Mouse (Mus musculus): Measurements from ENCODE around the gene Trim61. TPM values are rescaled to one million over a fixed set of nuclear protein-coding genes. Genes with fewer than 3 reads are reported as not detected.
"Not testable (repeated sequence)": the region's sequence is repeated elsewhere in the genome, so short reads cannot be mapped to it uniquely, and the experiment has no call there.

Trim61 gene
- polyA plus RNA-seq, 1 experiment from 2014 or later, result not detected

- H3K27me3 ChIP-seq (ENCODE audit: control insufficient read depth, insufficient read depth, low read length), result no peaks in the 10 kb centered on the region
- H3K27ac ChIP-seq (replicated peaks; ENCODE audit: low read depth, low read length), result no peak overlapping the region
- H3K9ac ChIP-seq (ENCODE audit: low read length), result no peak overlapping the region
- no peak overlapping the region for H3K4me3 ChIP-seq (ENCODE audit: low read depth, low read length)
- H3K9me3 ChIP-seq (ENCODE audit: control insufficient read depth, low read length), result no peaks in the 10 kb centered on the region
- DNase-seq (ENCODE audit: low spot score) (no peak), ATAC-seq (ENCODE audit: insufficient number of reproducible peaks, low FRiP score, low TSS enrichment, low read depth) (0 out of 2 replicates have a peak, but pooled peaks have one; percentile 14)
- H3K4me1 ChIP-seq (ENCODE audit: control insufficient read depth, insufficient read depth, low read length), result peaks cover 2% of the 10 kb centered on the region; the same call in 1 of the 2 replicates
- no peaks in the 10 kb centered on the region for H3K36me3 ChIP-seq (ENCODE audit: control insufficient read depth, insufficient read depth, low read length)
- 74% methylated on average over 4 of the region's 4 CpGs for WGBS
- no peak overlapping the region for H3K4me2 ChIP-seq (ENCODE audit: low read depth, severe bottlenecking)
Observed at GRCm38 (mm10) chr8:65030735-65031485, 12.6 kb upstream of the Trim61 start.

DNA sequence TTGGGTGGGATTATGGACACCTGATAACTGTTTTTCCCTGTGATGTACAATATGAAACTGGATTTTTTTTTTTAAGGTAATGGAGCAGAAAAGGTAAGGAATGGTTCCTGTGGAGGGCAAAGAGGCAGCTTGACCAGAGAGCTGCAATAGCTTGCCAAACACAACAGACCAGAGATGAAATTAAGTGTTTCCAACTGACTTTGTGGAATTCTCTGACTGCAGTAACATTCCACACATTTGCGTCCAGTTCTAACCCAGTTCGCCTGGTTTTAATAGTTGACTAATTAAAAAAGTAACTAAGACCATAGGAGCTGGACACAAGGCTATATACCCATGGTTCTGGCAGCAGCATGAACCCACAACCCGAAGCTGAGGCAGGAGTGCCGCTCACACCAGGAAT is 11.5 kb upstream of the Trim61 start:
- Histone ChIP-seq H3K9ac (ENCODE audit: low read length) (no peak overlapping the region), H3K27me3 (ENCODE audit: control insufficient read depth, insufficient read depth, low read length) (no peaks in the 10 kb centered on the region), H3K36me3 (ENCODE audit: control insufficient read depth, insufficient read depth, low read length) (no peaks in the 10 kb centered on the region), H3K4me1 (ENCODE audit: control insufficient read depth, insufficient read depth, low read length) (no peaks in the 10 kb centered on the region), H3K4me3 (ENCODE audit: low read depth, low read length) (no peak overlapping the region), H3K9me3 (ENCODE audit: control insufficient read depth, low read length) (no peaks in the 10 kb centered on the region), H3K27ac (replicated peaks; ENCODE audit: low read depth, low read length) (no peak overlapping the region), H3K4me2 (ENCODE audit: low read depth, severe bottlenecking) (no peak overlapping the region)
- 54% methylated on average over 4 of the region's 4 CpGs for WGBS
- no peak for ATAC-seq (ENCODE audit: insufficient number of reproducible peaks, low FRiP score, low TSS enrichment, low read depth)
- DNase-seq (ENCODE audit: low spot score), result no peak

- WGBS, result 77% methylated on average over 12 of the region's 12 CpGs
- Histone ChIP-seq H3K27ac (replicated peaks; ENCODE audit: low read depth, low read length) (no peak overlapping the region), H3K27me3 (ENCODE audit: control insufficient read depth, insufficient read depth, low read length) (no peaks in the 10 kb centered on the region), H3K36me3 (ENCODE audit: control insufficient read depth, insufficient read depth, low read length) (no peaks in the 10 kb centered on the region), H3K9me3 (ENCODE audit: control insufficient read depth, low read length) (no peaks in the 10 kb centered on the region), H3K4me1 (ENCODE audit: control insufficient read depth, insufficient read depth, low read length) (no peaks in the 10 kb centered on the region), H3K9ac (ENCODE audit: low read length) (no peak overlapping the region), H3K4me3 (ENCODE audit: low read depth, low read length) (no peak overlapping the region), H3K4me2 (ENCODE audit: low read depth, severe bottlenecking) (no peak overlapping the region)
- DNase-seq (ENCODE audit: low spot score) (no peak), ATAC-seq (ENCODE audit: insufficient number of reproducible peaks, low FRiP score, low TSS enrichment, low read depth) (no peak)
Observed at GRCm38 (mm10) chr8:65028959-65029686, 10.8 kb upstream of the Trim61 start.

DNA sequence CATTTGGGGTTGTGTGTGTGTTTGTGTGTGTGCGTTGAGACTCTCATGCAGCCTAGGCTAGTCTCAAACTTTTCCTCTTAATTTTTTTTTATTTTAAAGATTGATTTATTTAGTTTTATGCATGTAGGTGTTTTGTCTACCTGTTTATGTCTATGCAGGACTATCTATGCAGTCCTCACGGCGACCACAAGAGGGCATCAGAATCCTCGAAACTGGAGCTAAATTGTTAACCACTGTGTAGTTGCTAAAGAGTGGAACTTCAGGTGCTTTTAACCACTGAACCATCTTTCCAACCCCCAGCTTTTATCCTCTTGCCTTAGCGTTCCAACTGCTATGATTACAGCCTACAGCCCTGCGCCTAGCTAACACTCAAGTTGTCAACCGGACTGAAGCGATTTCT is 4.2 kb upstream of the Trim61 start:
- ATAC-seq (ENCODE audit: insufficient number of reproducible peaks, low FRiP score, low TSS enrichment, low read depth) (no peak), DNase-seq (ENCODE audit: low spot score) (peak; percentile 84)
- Histone ChIP-seq H3K9ac (ENCODE audit: low read length) (no peak overlapping the region), H3K27ac (replicated peaks; ENCODE audit: low read depth, low read length) (no peak overlapping the region), H3K36me3 (ENCODE audit: control insufficient read depth, insufficient read depth, low read length) (no peaks in the 10 kb centered on the region), H3K4me2 (ENCODE audit: low read depth, severe bottlenecking) (no peak overlapping the region), H3K9me3 (ENCODE audit: control insufficient read depth, low read length) (no peaks in the 10 kb centered on the region), H3K27me3 (ENCODE audit: control insufficient read depth, insufficient read depth, low read length) (no peaks in the 10 kb centered on the region), H3K4me3 (ENCODE audit: low read depth, low read length) (no peak overlapping the region), H3K4me1 (ENCODE audit: control insufficient read depth, insufficient read depth, low read length) (no peaks in the 10 kb centered on the region)
- 47% methylated on average over 8 of the region's 8 CpGs for WGBS

DNA sequence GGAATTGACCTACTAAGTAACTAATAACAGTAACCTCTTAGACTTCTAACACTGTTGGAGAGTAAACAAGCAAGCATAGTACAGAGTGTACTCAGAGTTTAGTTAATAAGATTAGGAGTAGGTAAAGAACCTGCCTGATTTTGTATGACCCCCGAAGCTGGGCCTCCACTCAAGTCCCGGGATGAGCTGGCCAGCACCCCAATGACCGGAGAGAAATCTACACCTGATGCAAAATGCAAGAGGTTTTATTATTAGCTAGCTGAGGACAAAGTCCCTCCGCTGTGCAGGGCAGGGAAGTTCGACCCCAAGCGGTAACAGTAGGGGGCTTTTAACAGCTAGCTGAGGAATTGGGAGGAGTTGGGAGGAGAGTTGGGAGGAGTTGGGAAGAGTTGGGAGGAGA is 10.7 kb downstream of the Trim61 start:
- H3K27ac ChIP-seq (replicated peaks; ENCODE audit: low read depth, low read length); H3K36me3 ChIP-seq (ENCODE audit: control insufficient read depth, insufficient read depth, low read length); H3K9me3 ChIP-seq (ENCODE audit: control insufficient read depth, low read length); H3K4me1 ChIP-seq (ENCODE audit: control insufficient read depth, insufficient read depth, low read length); H3K4me2 ChIP-seq (ENCODE audit: low read depth, severe bottlenecking); H3K9ac ChIP-seq (ENCODE audit: low read length); H3K27me3 ChIP-seq (ENCODE audit: control insufficient read depth, insufficient read depth, low read length); ATAC-seq (ENCODE audit: insufficient number of reproducible peaks, low FRiP score, low TSS enrichment, low read depth); DNase-seq (ENCODE audit: low spot score); H3K4me3 ChIP-seq (ENCODE audit: low read depth, low read length): not testable (repeated sequence)
- 83% methylated on average over 6 of the region's 6 CpGs for WGBS

DNA sequence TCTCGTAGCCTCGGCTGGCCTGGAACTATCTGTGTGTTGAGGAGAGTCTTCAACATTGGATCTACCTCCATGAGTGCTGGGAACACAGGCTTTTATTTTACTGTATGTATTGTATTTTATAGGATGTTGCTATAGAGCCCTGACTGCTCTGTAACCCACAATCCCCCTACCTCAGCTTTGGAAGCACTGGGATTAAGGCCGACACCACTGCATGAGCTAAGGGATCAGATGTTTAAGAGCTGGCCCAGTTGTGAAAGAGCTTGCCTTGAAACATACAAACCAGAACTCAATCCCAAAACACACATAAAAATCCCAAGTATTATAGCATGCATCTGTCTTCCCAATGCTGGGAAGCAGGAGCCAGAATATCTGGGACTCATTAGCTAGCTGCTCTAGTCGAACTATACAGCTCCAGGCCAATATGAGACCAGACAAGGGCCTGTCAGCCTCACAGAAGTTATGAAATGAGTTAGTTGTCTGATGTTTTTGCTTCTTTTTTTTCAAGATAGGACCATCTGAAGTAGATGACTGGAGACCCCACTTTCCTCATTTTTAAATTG is 19.4 kb downstream of the Trim61 start:
- Histone ChIP-seq H3K4me1 (ENCODE audit: control insufficient read depth, insufficient read depth, low read length) (no peaks in the 10 kb centered on the region), H3K9me3 (ENCODE audit: control insufficient read depth, low read length) (no peaks in the 10 kb centered on the region), H3K4me2 (ENCODE audit: low read depth, severe bottlenecking) (no peak overlapping the region), H3K36me3 (ENCODE audit: control insufficient read depth, insufficient read depth, low read length) (no peaks in the 10 kb centered on the region), H3K4me3 (ENCODE audit: low read depth, low read length) (no peak overlapping the region), H3K9ac (ENCODE audit: low read length) (no peak overlapping the region), H3K27me3 (ENCODE audit: control insufficient read depth, insufficient read depth, low read length) (no peaks in the 10 kb centered on the region), H3K27ac (replicated peaks; ENCODE audit: low read depth, low read length) (no peak overlapping the region)
- 77% methylated on average over 4 of the region's 4 CpGs for WGBS
- DNase-seq (ENCODE audit: low spot score) (no peak), ATAC-seq (ENCODE audit: insufficient number of reproducible peaks, low FRiP score, low TSS enrichment, low read depth) (no peak)

GRCm38 (mm10) chr8:64987731-64988130 is 30.6 kb downstream of the Trim61 start, which contains the start of gene Trim75:
TSS of gene Trim75 (minus strand) at chr8:64987831.
- DNase-seq (ENCODE audit: low spot score) (no peak), ATAC-seq (ENCODE audit: insufficient number of reproducible peaks, low FRiP score, low TSS enrichment, low read depth) (no peak)
- H3K36me3 ChIP-seq (ENCODE audit: control insufficient read depth, insufficient read depth, low read length), result no peaks in the 10 kb centered on the region
- H3K4me3 ChIP-seq (ENCODE audit: low read depth, low read length), result no peak within 1 kb of the TSS
- no peaks in the 10 kb centered on the region for H3K27me3 ChIP-seq (ENCODE audit: control insufficient read depth, insufficient read depth, low read length)
- WGBS, result 93% methylated on average over 4 of the region's 4 CpGs
- H3K4me1 ChIP-seq (ENCODE audit: control insufficient read depth, insufficient read depth, low read length), result no peaks in the 10 kb centered on the region
- no peak within 1 kb of the TSS for H3K4me2 ChIP-seq (ENCODE audit: low read depth, severe bottlenecking)
- no peak within 1 kb of the TSS for H3K27ac ChIP-seq (replicated peaks; ENCODE audit: low read depth, low read length)
- H3K9ac ChIP-seq (ENCODE audit: low read length), result no peak within 1 kb of the TSS
- no peaks in the 10 kb centered on the region for H3K9me3 ChIP-seq (ENCODE audit: control insufficient read depth, low read length)

- Histone ChIP-seq H3K4me1 (ENCODE audit: control insufficient read depth, insufficient read depth, low read length) (no peaks in the 10 kb centered on the region), H3K9ac (ENCODE audit: low read length) (no peak overlapping the region), H3K27me3 (ENCODE audit: control insufficient read depth, insufficient read depth, low read length) (no peaks in the 10 kb centered on the region), H3K27ac (replicated peaks; ENCODE audit: low read depth, low read length) (no peak overlapping the region), H3K9me3 (ENCODE audit: control insufficient read depth, low read length) (no peaks in the 10 kb centered on the region), H3K4me2 (ENCODE audit: low read depth, severe bottlenecking) (no peak overlapping the region), H3K36me3 (ENCODE audit: control insufficient read depth, insufficient read depth, low read length) (no peaks in the 10 kb centered on the region), H3K4me3 (ENCODE audit: low read depth, low read length) (no peak overlapping the region)
- DNase-seq (ENCODE audit: low spot score) (peak; percentile 21), ATAC-seq (ENCODE audit: insufficient number of reproducible peaks, low FRiP score, low TSS enrichment, low read depth) (no peak)
- 80% methylated on average over 20 of the region's 20 CpGs for WGBS
Observed at GRCm38 (mm10) chr8:64983150-64983897, 35.0 kb downstream of the Trim61 start.
